Mouse (Mus musculus): Measurements from ENCODE around the gene Mmp8. TPM values are rescaled to one million over a fixed set of nuclear protein-coding genes. Genes with fewer than 3 reads are reported as not detected.
A peak's percentile ranks its signal among the peaks of the same experiment; 100 is the strongest.

Gene Mmp8
- polyA plus RNA-seq, 1 experiment from 2014 or later = 5.3 TPM

DNA sequence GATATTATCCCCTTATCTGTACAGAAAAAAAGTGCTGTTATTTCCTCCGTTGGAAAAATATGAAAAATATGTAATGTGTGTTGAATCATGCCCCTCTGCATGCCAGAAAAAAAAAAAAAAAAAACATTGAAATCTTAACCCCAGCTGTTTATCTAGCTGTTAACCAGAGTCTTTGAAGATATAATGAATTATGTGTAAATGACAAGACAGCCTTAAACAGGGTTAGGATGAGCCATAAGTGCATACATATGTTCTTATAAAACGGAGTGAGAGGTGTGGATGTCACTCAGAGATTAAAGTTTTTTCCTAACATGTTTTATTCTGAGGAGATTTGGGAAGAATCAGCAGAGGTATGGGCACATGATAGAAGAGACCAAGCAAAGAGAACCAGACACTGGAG is 9.7 kb downstream of the Mmp8 start:
- no peak overlapping the region for H3K27ac ChIP-seq (ENCODE audit: low read length)
- DNase-seq (ENCODE audit: low spot score) = no peak
- no peak for ATAC-seq
- no peaks in the 10 kb centered on the region for H3K9me3 ChIP-seq (ENCODE audit: low read length)
- no peaks in the 10 kb centered on the region for H3K36me3 ChIP-seq (ENCODE audit: insufficient read depth, low read length)
- 25% methylated on average over 2 of the region's 2 CpGs for WGBS
- no peak overlapping the region for H3K9ac ChIP-seq (replicated peaks; ENCODE audit: low read depth)
- no peak overlapping the region for H3K4me3 ChIP-seq (ENCODE audit: low read depth, low read length)
- TF ChIP-seq EP300 (IDR thresholded peaks at IDR 0.05) (no peak), CTCF (IDR thresholded peaks at IDR 0.05) (no peak)
- no peak overlapping the region for H3K4me2 ChIP-seq (replicated peaks; ENCODE audit: low read depth, low read length)
- H3K27me3 ChIP-seq (replicated peaks; ENCODE audit: insufficient read depth, low read length) = no peaks in the 10 kb centered on the region
- peaks cover 6% of the 10 kb centered on the region; the same call in 1 of the 2 replicates for H3K4me1 ChIP-seq (ENCODE audit: insufficient read depth, low read depth, low read length)

DNA sequence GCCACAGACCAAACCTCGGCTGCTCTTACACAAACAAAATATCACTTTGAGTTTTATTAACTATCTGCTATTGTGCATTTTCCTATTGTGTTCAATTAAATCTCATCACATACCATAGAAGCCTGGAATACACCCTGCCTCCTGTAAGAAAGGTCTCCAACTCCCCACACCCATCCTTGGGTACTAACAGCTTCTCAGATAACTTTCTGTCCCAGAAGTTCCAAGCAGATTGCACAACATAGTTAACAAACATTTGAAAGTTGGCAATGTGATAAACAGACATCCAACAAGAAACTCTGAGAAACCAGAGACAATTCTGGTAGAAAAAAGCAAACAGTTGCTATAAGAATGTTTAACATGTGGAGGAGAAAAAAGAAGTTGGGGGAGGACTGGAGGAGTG is 12.2 kb downstream of the Mmp8 start:
- ATAC-seq (no peak), DNase-seq (ENCODE audit: low spot score) (peak; percentile 45)
- no peak overlapping the region for H3K4me2 ChIP-seq (replicated peaks; ENCODE audit: low read depth, low read length)
- H3K4me3 ChIP-seq (ENCODE audit: low read depth, low read length) = no peak overlapping the region
- peaks cover 11% of the 10 kb centered on the region; the same call in 1 of the 2 replicates for H3K4me1 ChIP-seq (ENCODE audit: insufficient read depth, low read depth, low read length)
- no peak overlapping the region for H3K9ac ChIP-seq (replicated peaks; ENCODE audit: low read depth)
- TF ChIP-seq EP300 (IDR thresholded peaks at IDR 0.05) (no peak), CTCF (IDR thresholded peaks at IDR 0.05) (no peak)
- H3K9me3 ChIP-seq (ENCODE audit: low read length) = no peaks in the 10 kb centered on the region
- no peaks in the 10 kb centered on the region for H3K36me3 ChIP-seq (ENCODE audit: insufficient read depth, low read length)
- no peak overlapping the region for H3K27ac ChIP-seq (ENCODE audit: low read length)
- H3K27me3 ChIP-seq (replicated peaks; ENCODE audit: insufficient read depth, low read length) = no peaks in the 10 kb centered on the region
- WGBS = 63% methylated on average over 1 of the region's 1 CpGs

DNA sequence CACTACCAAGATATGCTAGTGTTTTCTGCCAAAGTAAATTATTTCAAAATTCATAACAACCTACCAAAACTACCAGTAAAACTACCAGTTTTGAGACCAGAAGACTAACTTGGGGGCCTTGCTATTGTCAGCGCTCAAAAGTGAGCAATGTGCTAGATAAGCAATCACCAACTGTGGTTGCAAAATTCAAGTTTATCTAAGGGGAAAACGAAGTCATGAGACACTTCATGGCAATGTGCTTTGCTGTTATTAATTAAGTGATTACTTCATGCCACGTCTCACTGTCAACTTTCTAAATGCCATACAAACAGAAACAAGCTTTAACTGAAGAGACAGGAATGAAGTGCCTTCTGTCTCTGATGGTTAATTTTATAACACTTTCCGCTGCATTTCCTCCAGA is 12.9 kb downstream of the Mmp8 start, which contains the start of gene Mmp27:
Gene Mmp27 (plus strand): TSS at position 235 of the 400 bp plus-strand sequence.
- H3K4me3 ChIP-seq (ENCODE audit: low read depth, low read length) = no peak within 1 kb of the TSS
- TF ChIP-seq EP300 (IDR thresholded peaks at IDR 0.05) = 0 out of 2 replicates have a peak, but pooled peaks have one; percentile 20
- TF ChIP-seq CTCF (IDR thresholded peaks at IDR 0.05) = no peak
- ATAC-seq (no peak), DNase-seq (ENCODE audit: low spot score) (peak; percentile 46)
- peaks cover 11% of the 10 kb centered on the region; the same call in 1 of the 2 replicates for H3K4me1 ChIP-seq (ENCODE audit: insufficient read depth, low read depth, low read length)
- WGBS = 37% methylated on average over 4 of the region's 4 CpGs
- H3K9ac ChIP-seq (replicated peaks; ENCODE audit: low read depth) = no peak within 1 kb of the TSS
- H3K9me3 ChIP-seq (ENCODE audit: low read length) = no peaks in the 10 kb centered on the region
- H3K4me2 ChIP-seq (replicated peaks; ENCODE audit: low read depth, low read length) = no peak within 1 kb of the TSS
- H3K27ac ChIP-seq (ENCODE audit: low read length) = 0 out of 2 replicates have a peak within 1 kb of the TSS, but pooled peaks have one; percentile 14
- H3K27me3 ChIP-seq (replicated peaks; ENCODE audit: insufficient read depth, low read length) = no peaks in the 10 kb centered on the region
- no peaks in the 10 kb centered on the region for H3K36me3 ChIP-seq (ENCODE audit: insufficient read depth, low read length)

DNA sequence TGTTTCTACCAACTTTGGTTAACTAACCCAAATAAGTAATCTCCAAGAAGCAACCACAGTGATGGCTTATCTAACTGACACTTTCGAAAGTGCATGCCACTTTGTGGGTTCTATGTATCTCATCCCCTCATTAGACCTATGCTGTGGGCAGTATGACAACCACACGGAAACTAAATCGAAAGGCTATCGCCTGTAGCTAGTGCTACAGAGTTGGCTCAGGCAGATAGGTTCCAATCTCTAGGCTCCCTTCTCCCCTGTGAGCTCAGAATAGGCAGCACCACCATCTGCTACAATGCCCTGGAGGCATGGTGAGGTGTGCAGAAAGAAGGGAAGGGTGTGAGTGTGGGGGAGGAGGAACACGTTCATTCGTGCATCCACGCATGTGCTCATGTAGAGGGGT is 13.9 kb downstream of the Mmp8 start:
- no peaks in the 10 kb centered on the region for H3K27me3 ChIP-seq (replicated peaks; ENCODE audit: insufficient read depth, low read length)
- DNase-seq (ENCODE audit: low spot score) = no peak
- peak; percentile 16; the same call in 1 of the 2 replicates for ATAC-seq
- H3K4me3 ChIP-seq (ENCODE audit: low read depth, low read length) = no peak overlapping the region
- no peaks in the 10 kb centered on the region for H3K9me3 ChIP-seq (ENCODE audit: low read length)
- H3K4me1 ChIP-seq (ENCODE audit: insufficient read depth, low read depth, low read length) = peaks cover 11% of the 10 kb centered on the region; the same call in 1 of the 2 replicates
- no peak overlapping the region for H3K4me2 ChIP-seq (replicated peaks; ENCODE audit: low read depth, low read length)
- H3K27ac ChIP-seq (ENCODE audit: low read length) = no peak overlapping the region
- TF ChIP-seq CTCF (IDR thresholded peaks at IDR 0.05) (no peak), EP300 (IDR thresholded peaks at IDR 0.05) (no peak)
- 89% methylated on average over 7 of the region's 7 CpGs for WGBS
- H3K36me3 ChIP-seq (ENCODE audit: insufficient read depth, low read length) = no peaks in the 10 kb centered on the region
- no peak overlapping the region for H3K9ac ChIP-seq (replicated peaks; ENCODE audit: low read depth)

DNA sequence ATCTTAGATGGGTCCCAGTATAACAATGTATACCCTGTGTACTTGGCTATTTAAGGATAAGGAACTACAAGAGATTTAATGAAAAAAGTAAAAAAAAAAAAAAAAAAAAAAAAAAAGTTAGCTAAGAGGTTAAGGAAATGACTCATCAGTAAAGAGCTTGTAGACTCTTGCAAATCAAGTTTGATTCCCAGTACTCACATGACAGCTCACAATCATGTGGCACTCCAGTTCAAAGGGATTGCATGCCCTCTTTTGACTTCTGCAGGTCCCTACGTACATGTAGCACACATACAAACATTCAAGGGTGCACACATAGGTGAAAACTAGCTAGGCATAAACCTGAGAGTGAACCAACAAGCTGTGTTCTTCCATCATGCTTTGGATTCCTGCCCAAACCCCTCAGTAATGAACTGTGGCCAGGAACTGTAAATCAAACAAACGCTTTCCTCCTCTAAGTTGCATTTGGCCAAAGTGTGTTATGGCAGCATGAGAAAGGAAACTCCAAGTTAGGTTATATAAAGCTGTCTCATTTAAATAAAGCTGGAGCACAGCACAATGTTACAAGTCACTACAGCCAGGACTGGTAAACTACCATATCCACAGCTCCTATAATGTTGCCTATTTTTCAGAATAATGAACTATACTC is 14.5 kb downstream of the Mmp8 start:
- DNase-seq (ENCODE audit: low spot score) (peak; percentile 62), ATAC-seq (peak; percentile 73)
- Histone ChIP-seq H3K27me3 (replicated peaks; ENCODE audit: insufficient read depth, low read length) (no peaks in the 10 kb centered on the region), H3K9me3 (ENCODE audit: low read length) (no peaks in the 10 kb centered on the region), H3K4me2 (replicated peaks; ENCODE audit: low read depth, low read length) (no peak overlapping the region), H3K4me1 (ENCODE audit: insufficient read depth, low read depth, low read length) (peaks cover 11% of the 10 kb centered on the region; the same call in 1 of the 2 replicates), H3K4me3 (ENCODE audit: low read depth, low read length) (no peak overlapping the region), H3K9ac (replicated peaks; ENCODE audit: low read depth) (no peak overlapping the region), H3K27ac (ENCODE audit: low read length) (no peak overlapping the region), H3K36me3 (ENCODE audit: insufficient read depth, low read length) (no peaks in the 10 kb centered on the region)
- 30% methylated on average over 2 of the region's 2 CpGs for WGBS
- no peak for TF ChIP-seq CTCF (IDR thresholded peaks at IDR 0.05)
- no peak for TF ChIP-seq EP300 (IDR thresholded peaks at IDR 0.05)

DNA sequence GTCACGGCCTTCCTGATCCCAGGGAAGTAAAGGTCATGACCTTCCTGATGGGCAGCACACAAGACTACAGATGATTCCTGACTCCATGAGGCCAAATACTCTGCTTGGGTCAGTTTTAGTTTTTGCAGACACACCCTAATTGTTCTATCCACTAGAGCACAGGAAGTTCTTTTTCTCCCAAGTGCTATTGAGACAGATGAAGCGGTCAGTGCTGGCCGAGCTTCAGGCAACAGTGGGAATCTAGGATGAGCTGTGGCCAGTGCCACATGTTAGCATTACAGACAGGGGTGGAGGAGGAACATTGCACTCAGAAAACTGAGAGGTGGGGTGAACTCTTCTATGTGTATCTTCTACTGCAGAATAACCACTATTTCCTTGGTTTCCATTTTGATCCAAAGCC is 17.3 kb downstream of the Mmp8 start:
- H3K9ac ChIP-seq (replicated peaks; ENCODE audit: low read depth) = no peak overlapping the region
- DNase-seq (ENCODE audit: low spot score) = no peak
- peak; percentile 9; the same call in 1 of the 2 replicates for ATAC-seq
- H3K4me2 ChIP-seq (replicated peaks; ENCODE audit: low read depth, low read length) = no peak overlapping the region
- H3K4me1 ChIP-seq (ENCODE audit: insufficient read depth, low read depth, low read length) = peaks cover 11% of the 10 kb centered on the region; the same call in 1 of the 2 replicates
- H3K36me3 ChIP-seq (ENCODE audit: insufficient read depth, low read length) = no peaks in the 10 kb centered on the region
- H3K27ac ChIP-seq (ENCODE audit: low read length) = no peak overlapping the region
- WGBS = 67% methylated on average over 3 of the region's 3 CpGs
- H3K9me3 ChIP-seq (ENCODE audit: low read length) = no peaks in the 10 kb centered on the region
- TF ChIP-seq EP300 (IDR thresholded peaks at IDR 0.05) = no peak
- no peak for TF ChIP-seq CTCF (IDR thresholded peaks at IDR 0.05)
- H3K27me3 ChIP-seq (replicated peaks; ENCODE audit: insufficient read depth, low read length) = no peaks in the 10 kb centered on the region
- H3K4me3 ChIP-seq (ENCODE audit: low read depth, low read length) = no peak overlapping the region
